Mouse (Mus musculus) stomach, postnatal 0 days (tissue): ENCODE results near the gene Adk. TPM values are rescaled to one million over a fixed set of nuclear protein-coding genes. Genes with fewer than 3 reads are reported as not detected.

Experiments used
- ATAC-seq: fragments of 200-750 bp; cut with Nextera tagmentation; 2 replicates; pipeline ENCODE4 v1.8.0; 2017; ENCODE audit not compliant: low FRiP score, low TSS enrichment
- DNase-seq: peaks from one replicate; pipeline ENCODE4 v3.0.0-alpha.2; 2016; ENCODE audit warnings: low spot score
- H3K27ac ChIP-seq: fragments of 300-500 bp; sonication (generic); replicated peaks from 2 replicates; pipeline ENCODE4 v1.5.1; 2014; ENCODE audit warnings: mild to moderate bottlenecking, control low read depth
- H3K27me3 ChIP-seq: fragments of 300-500 bp; sonication (generic); 2 replicates; pipeline ENCODE4 v1.6.1; 2014; ENCODE audit warnings: low read length; ENCODE audit not compliant: control insufficient read depth, insufficient read depth
- H3K36me3 ChIP-seq: fragments of 300-500 bp; sonication (generic); 2 replicates; pipeline ENCODE4 v1.6.1; 2014; ENCODE audit warnings: low read length, mixed read lengths; ENCODE audit not compliant: control insufficient read depth, insufficient read depth
- H3K4me1 ChIP-seq: fragments of 300-500 bp; sonication (generic); replicated peaks from 2 replicates; pipeline ENCODE4 v1.6.1; 2014; ENCODE audit warnings: antibody characterized with exemption; ENCODE audit not compliant: control insufficient read depth, insufficient read depth
- H3K4me2 ChIP-seq: fragments of 300-500 bp; sonication (generic); replicated peaks from 2 replicates; pipeline ENCODE4 v1.6.1; 2014; ENCODE audit warnings: low read depth, mild to moderate bottlenecking, control low read depth, moderate library complexity
- H3K4me3 ChIP-seq: fragments of 300-500 bp; sonication (generic); 2 replicates; pipeline ENCODE4 v1.5.1; 2014; ENCODE audit warnings: low read depth, low read length, control low read depth
- H3K9ac ChIP-seq: fragments of 300-500 bp; sonication (generic); 2 replicates; pipeline ENCODE4 v1.6.1; 2014; ENCODE audit warnings: mild to moderate bottlenecking, low read length, control low read depth, mixed read lengths
- H3K9me3 ChIP-seq: fragments of 300-500 bp; sonication (generic); 2 replicates; pipeline ENCODE4 v1.6.1; 2016; ENCODE audit warnings: low read length; ENCODE audit not compliant: control insufficient read depth
- CTCF ChIP-seq: IDR thresholded peaks from 2 replicates; pipeline ENCODE4 v1.5.1; 2016; ENCODE audit warnings: antibody characterized with exemption, low read depth, mild to moderate bottlenecking, moderate library complexity
- EP300 ChIP-seq: optimal IDR thresholded peaks from 2 replicates; pipeline ENCODE3; 2016; ENCODE audit warnings: antibody characterized with exemption
- WGBS: fragments of 180-500 bp; shearing (Covaris S2); extraction: QIAGEN DNeasy Blood & Tissue Kit; methylation state at CpG from one replicate; pipeline ENCODE4 v1.1.7; 2014; 5-methylcytosine and 5-hydroxymethylcytosine counted together
- polyA plus RNA-seq: library from polyadenylated mRNA; unstranded; fragments of >200 nt; fragmentation: Nextera tagmentation; extraction: Ambion mirVana; gene quantifications from 2 replicates; pipeline ENCODE4 v1.2.1, GENCODE M21; 2015

Adk gene
- polyA plus RNA-seq, 1 experiment from 2014 or later, result 106 TPM

- 87% methylated on average over 11 of the region's 11 CpGs for WGBS
- ATAC-seq (no peak), DNase-seq (no peak)
- Histone ChIP-seq H3K27ac (no peak overlapping the region), H3K9ac (no peak overlapping the region), H3K4me3 (no peak overlapping the region), H3K4me2 (no peak overlapping the region), H3K9me3 (no peaks in the 10 kb centered on the region), H3K4me1 (no peaks in the 10 kb centered on the region), H3K27me3 (no peaks in the 10 kb centered on the region), H3K36me3 (peaks cover 27% of the 10 kb centered on the region)
- no peak for TF ChIP-seq CTCF
These were observed 23.2 kb upstream of the Adk start for GRCm38 (mm10) chr14:21029025-21029659.

- Histone ChIP-seq H3K4me1 (no peaks in the 10 kb centered on the region), H3K27me3 (no peaks in the 10 kb centered on the region), H3K4me2 (no peak overlapping the region), H3K9me3 (no peaks in the 10 kb centered on the region), H3K36me3 (peaks cover 19% of the 10 kb centered on the region), H3K4me3 (no peak overlapping the region), H3K27ac (peak overlapping the region; percentile 53; the same call in 1 of the 2 replicates), H3K9ac (no peak overlapping the region)
- DNase-seq, result peak; percentile 30
- TF ChIP-seq CTCF, result no peak
- no peak for TF ChIP-seq EP300
- WGBS, result 63% methylated on average over 6 of the region's 6 CpGs
- peak; percentile 80 for ATAC-seq
These were observed 20.4 kb upstream of the Adk start for GRCm38 (mm10) chr14:21031783-21032511.

GRCm38 (mm10) chr14:21034271-21034670, 18.1 kb upstream of the Adk start:
- Histone ChIP-seq H3K27ac (no peak overlapping the region), H3K4me1 (no peaks in the 10 kb centered on the region), H3K36me3 (peaks cover 11% of the 10 kb centered on the region), H3K9me3 (no peaks in the 10 kb centered on the region), H3K27me3 (no peaks in the 10 kb centered on the region), H3K4me2 (no peak overlapping the region), H3K9ac (no peak overlapping the region), H3K4me3 (no peak overlapping the region)
- DNase-seq (no peak), ATAC-seq (no peak)
- no peak for TF ChIP-seq EP300
- no peak for TF ChIP-seq CTCF
- 84% methylated on average over 4 of the region's 4 CpGs for WGBS

GRCm38 (mm10) chr14:21034791-21035190, 17.6 kb upstream of the Adk start:
- 95% methylated on average over 3 of the region's 3 CpGs for WGBS
- TF ChIP-seq EP300 (no peak), CTCF (no peak)
- Histone ChIP-seq H3K27me3 (no peaks in the 10 kb centered on the region), H3K27ac (no peak overlapping the region), H3K4me3 (no peak overlapping the region), H3K9ac (no peak overlapping the region), H3K4me2 (no peak overlapping the region), H3K9me3 (no peaks in the 10 kb centered on the region), H3K4me1 (no peaks in the 10 kb centered on the region), H3K36me3 (peaks cover 9% of the 10 kb centered on the region)
- no peak for ATAC-seq
- no peak for DNase-seq

- no peaks in the 10 kb centered on the region for H3K9me3 ChIP-seq
- no peak overlapping the region for H3K27ac ChIP-seq
- H3K27me3 ChIP-seq, result no peaks in the 10 kb centered on the region
- H3K4me3 ChIP-seq, result no peak overlapping the region
- ATAC-seq, result no peak
- TF ChIP-seq CTCF (no peak), EP300 (no peak)
- H3K36me3 ChIP-seq, result peaks cover 4% of the 10 kb centered on the region; the same call in 1 of the 2 replicates
- H3K4me2 ChIP-seq, result no peak overlapping the region
- WGBS, result 49% methylated on average over 12 of the region's 12 CpGs
- no peak for DNase-seq
- H3K4me1 ChIP-seq, result no peaks in the 10 kb centered on the region
- no peak overlapping the region for H3K9ac ChIP-seq
These were observed 13.3 kb upstream of the Adk start for GRCm38 (mm10) chr14:21039077-21039476.

GRCm38 (mm10) chr14:21039623-21040022, 12.8 kb upstream of the Adk start:
- Histone ChIP-seq H3K9ac (no peak overlapping the region), H3K27me3 (no peaks in the 10 kb centered on the region), H3K4me1 (no peaks in the 10 kb centered on the region), H3K27ac (no peak overlapping the region), H3K4me2 (no peak overlapping the region), H3K36me3 (peaks cover 2% of the 10 kb centered on the region; the same call in 1 of the 2 replicates), H3K4me3 (no peak overlapping the region), H3K9me3 (no peaks in the 10 kb centered on the region)
- TF ChIP-seq CTCF (no peak), EP300 (no peak)
- ATAC-seq, result no peak
- WGBS, result 63% methylated on average over 4 of the region's 4 CpGs
- DNase-seq, result no peak
